Mouse (Mus musculus): ENCODE results near the gene Stambpl1.

- TF ChIP-seq ZC3H11A (IDR thresholded peaks at IDR 0.05; ENCODE audit: low read depth, low read length) (no peak), ZMIZ1 (IDR thresholded peaks at IDR 0.05; ENCODE audit: low read depth, low read length) (no peak), E2F4 (IDR thresholded peaks at IDR 0.05; ENCODE audit: borderline replicate concordance, low read depth, low read length) (no peak), POLR2A (IDR thresholded peaks at IDR 0.05; ENCODE audit: control insufficient read depth in 1 of 2, insufficient read depth in 1 of 2, low read depth in 1 of 2, low read length in 2 of 2, poor library complexity in 1 of 2) (no peak), EP300 (IDR thresholded peaks at IDR 0.05; ENCODE audit: low read depth in 1 of 2, low read length in 2 of 2) (peak in 1 of 2 experiments; percentile 57), CTCF (IDR thresholded peaks at IDR 0.05 in 2 of 3, conservative IDR thresholded peaks at IDR 0.05 in 1 of 3; ENCODE audit: control insufficient read depth in 1 of 3, insufficient read depth in 1 of 3, low read depth in 2 of 3, low read length in 3 of 3, poor library complexity in 1 of 3, severe bottlenecking in 1 of 3) (no peak), POLR2AphosphoS2 (IDR thresholded peaks at IDR 0.05; ENCODE audit: low read length) (no peak), UBTF (IDR thresholded peaks at IDR 0.05; ENCODE audit: borderline replicate concordance, insufficient read depth, low read depth, low read length) (no peak), MEF2A (IDR thresholded peaks at IDR 0.05; ENCODE audit: extremely low read depth, insufficient replicate concordance, low read depth, low read length, poor library complexity, severe bottlenecking) (no peak), RAD21 (IDR thresholded peaks at IDR 0.05; ENCODE audit: low read depth, low read length) (no peak)
Measured at GRCm38 (mm10) chr19:34270106-34270726, 78.2 kb downstream of the Stambpl1 start.
